Mouse (Mus musculus) brain, embryonic 14.5 days (tissue): ENCODE measurements around the gene Fam173a.

Experiments
- CTCF ChIP-seq: fragments of 200-500 bp; IDR thresholded peaks from 2 replicates; pipeline ENCODE4 v1.5.1; 2012; ENCODE audit warnings: inconsistent platforms, mild to moderate bottlenecking, moderate library complexity, borderline replicate concordance; ENCODE audit not compliant: insufficient read depth, insufficient read length; ENCODE audit errors: extremely low read depth
- POLR2A ChIP-seq: fragments of 200-500 bp; IDR thresholded peaks from 2 replicates; pipeline ENCODE4 v1.6.1; 2012; ENCODE audit warnings: mild to moderate bottlenecking, inconsistent platforms, borderline replicate concordance; ENCODE audit not compliant: poor library complexity, insufficient read depth, insufficient read length, severe bottlenecking; ENCODE audit errors: extremely low read depth

- TF ChIP-seq POLR2A (peak; percentile 65; the same call in 1 of the 2 replicates), CTCF (peak; percentile 96)
Observed at GRCm38 (mm10) chr17:25773549-25774120, 19.1 kb downstream of the Fam173a start, which contains the start of gene Narfl.
